Mouse (Mus musculus): ENCODE measurements at regions not wholly inside any gene's neighbourhood (a gene's known extent, or its start where the extent isn't known, plus 50 kb on each side); places are given as distances from the start of the nearest gene placed in this dataset.

DNA sequence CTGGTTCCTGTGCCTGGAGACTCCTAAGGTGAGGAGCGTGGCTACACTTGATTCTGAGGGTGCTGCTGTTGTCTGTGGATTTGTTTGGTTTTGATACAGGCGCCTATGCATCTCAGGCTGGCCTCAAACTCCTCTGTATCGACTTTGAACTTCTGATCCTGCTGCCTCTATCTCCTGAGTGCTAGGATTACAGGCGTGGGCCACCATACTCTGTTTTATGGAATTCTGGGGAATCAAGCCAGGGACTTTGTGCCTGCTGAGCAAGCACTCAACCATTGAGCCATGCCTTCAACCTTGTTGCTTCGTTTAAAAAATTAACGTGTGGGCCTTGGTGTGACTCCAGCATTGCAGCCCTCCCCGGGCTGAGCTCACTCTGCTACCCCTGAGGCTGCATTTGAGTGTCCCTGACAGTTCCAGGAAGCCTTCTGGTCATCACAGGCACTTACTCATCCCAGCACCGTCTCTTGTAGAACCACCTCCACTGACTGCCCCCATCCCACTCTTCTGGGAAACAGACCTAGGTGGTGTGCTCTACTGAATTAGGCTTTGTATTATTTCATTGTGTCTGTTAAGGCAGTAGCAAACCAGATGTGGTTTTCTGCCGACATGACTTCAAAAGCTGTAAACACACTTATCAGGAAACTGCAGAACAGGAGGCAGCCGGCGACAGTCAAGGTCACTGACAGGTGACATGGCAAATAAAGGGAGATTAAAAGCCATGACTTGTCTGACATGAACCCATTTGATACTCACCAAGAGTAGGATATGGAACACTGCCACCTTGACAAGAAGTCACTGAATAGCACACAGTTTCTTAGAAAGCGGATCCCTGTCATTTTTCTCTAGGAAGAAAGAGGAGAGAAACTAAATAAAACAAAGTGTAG lies 363.4 kb downstream of the Rps15a start:
- Histone ChIP-seq H3K4me3 (ENCODE audit: extremely low read depth, insufficient read depth, insufficient read length) (no peak overlapping the region), H3K4me1 (ENCODE audit: control insufficient read depth, insufficient read depth, insufficient read length) (no peaks in the 10 kb centered on the region), H3K27ac (ENCODE audit: insufficient read depth, low read length) (no peak overlapping the region), H3K36me3 (ENCODE audit: control insufficient read depth, insufficient read depth, low read length) (no peaks in the 10 kb centered on the region), H3K27me3 (ENCODE audit: control insufficient read depth, insufficient read depth, low read length) (no peaks in the 10 kb centered on the region)
- no peak for DNase-seq (ENCODE audit: low read depth in 1 of 2, low spot score in 2 of 2)
- WGBS, result 42% methylated on average over 12 of the region's 12 CpGs
- TF ChIP-seq CTCF (IDR thresholded peaks at IDR 0.05; ENCODE audit: extremely low read depth, insufficient read depth, insufficient read length, insufficient replicate concordance) (no peak), POLR2A (IDR thresholded peaks at IDR 0.05; ENCODE audit: low read depth, low read length) (no peak)

DNA sequence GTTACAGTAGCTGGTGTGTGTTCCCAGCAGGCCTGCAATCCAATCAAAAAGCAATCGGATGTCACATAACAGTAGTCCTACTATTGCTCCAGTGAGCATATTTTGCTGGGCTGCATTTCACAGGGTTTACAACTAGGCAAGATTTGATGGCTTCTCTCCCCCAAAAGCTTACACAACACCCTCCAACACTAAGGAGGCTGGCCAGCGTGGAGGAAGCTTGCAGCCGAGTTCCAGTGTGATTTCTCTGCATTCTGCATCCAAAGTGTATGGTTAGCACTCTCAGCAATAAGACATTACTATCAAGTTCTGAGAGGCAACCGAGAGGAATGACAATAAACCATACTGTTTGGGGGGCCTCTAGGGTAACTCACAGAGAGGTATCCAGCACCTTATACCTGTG lies 367.2 kb downstream of the Xylt1 start:
- Histone ChIP-seq H3K27ac (ENCODE audit: insufficient read depth, low read length) (no peak overlapping the region), H3K27me3 (ENCODE audit: control insufficient read depth, insufficient read depth, low read length) (no peaks in the 10 kb centered on the region), H3K4me1 (ENCODE audit: control insufficient read depth, insufficient read depth, insufficient read length) (no peaks in the 10 kb centered on the region), H3K4me3 (ENCODE audit: extremely low read depth, insufficient read depth, insufficient read length) (no peak overlapping the region), H3K36me3 (ENCODE audit: control insufficient read depth, insufficient read depth, low read length) (no peaks in the 10 kb centered on the region)
- whole genome bisulfite sequencing, result 82% methylated on average over 4 of the region's 4 CpGs
- DNase-seq (ENCODE audit: low read depth in 1 of 2, low spot score in 2 of 2), result no peak
- TF ChIP-seq CTCF (IDR thresholded peaks at IDR 0.05; ENCODE audit: extremely low read depth, insufficient read depth, insufficient read length, insufficient replicate concordance), result no peak
- TF ChIP-seq POLR2A (IDR thresholded peaks at IDR 0.05; ENCODE audit: low read depth, low read length), result no peak

DNA sequence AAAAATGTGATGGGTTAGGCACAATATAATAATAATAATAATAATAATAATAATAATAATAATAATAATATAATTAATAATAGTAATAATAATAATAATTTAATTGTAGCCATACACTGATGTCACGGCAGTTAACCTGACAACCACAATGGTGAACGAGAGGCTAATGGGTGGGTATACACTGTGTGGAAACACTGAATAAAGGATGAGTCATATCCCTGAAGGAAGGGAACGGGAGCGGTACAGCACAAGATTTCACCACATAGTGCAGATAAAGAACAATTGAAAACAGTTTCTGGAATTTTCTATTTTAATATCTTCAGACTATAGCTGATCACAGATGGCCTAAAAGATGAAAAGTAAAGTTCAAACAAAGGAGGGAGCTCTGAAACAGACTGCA lies 365.6 kb downstream of the Xylt1 start:
- WGBS, result 84% methylated on average over 4 of the region's 4 CpGs
- Histone ChIP-seq H3K27ac (ENCODE audit: insufficient read depth, low read length) (no peak overlapping the region), H3K4me3 (ENCODE audit: extremely low read depth, insufficient read depth, insufficient read length) (no peak overlapping the region), H3K4me1 (ENCODE audit: control insufficient read depth, insufficient read depth, insufficient read length) (no peaks in the 10 kb centered on the region), H3K27me3 (ENCODE audit: control insufficient read depth, insufficient read depth, low read length) (no peaks in the 10 kb centered on the region), H3K36me3 (ENCODE audit: control insufficient read depth, insufficient read depth, low read length) (no peaks in the 10 kb centered on the region)
- no peak for TF ChIP-seq POLR2A (IDR thresholded peaks at IDR 0.05; ENCODE audit: low read depth, low read length)
- no peak for TF ChIP-seq CTCF (IDR thresholded peaks at IDR 0.05; ENCODE audit: extremely low read depth, insufficient read depth, insufficient read length, insufficient replicate concordance)
- no peak for DNase-seq (ENCODE audit: low read depth in 1 of 2, low spot score in 2 of 2)

DNA sequence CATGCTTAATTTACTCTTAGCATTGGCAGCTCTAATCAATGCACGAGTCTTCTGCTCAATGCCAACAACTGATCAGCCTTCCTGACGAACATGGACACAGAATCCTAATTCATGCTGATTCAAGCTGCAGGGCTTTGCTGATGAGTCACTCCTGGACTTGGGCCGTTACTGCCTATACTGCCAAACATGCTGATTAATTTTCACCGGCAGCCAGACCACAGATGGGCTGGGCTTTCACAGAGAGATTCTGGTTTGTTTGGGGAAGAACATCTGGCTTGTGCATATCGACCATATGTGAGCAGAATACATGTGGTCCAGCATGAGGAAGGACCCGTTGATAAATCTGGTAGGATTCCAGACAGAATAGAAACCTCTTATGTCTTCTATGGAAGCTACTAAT lies 358.9 kb downstream of the Xylt1 start:
- Histone ChIP-seq H3K27ac (ENCODE audit: insufficient read depth, low read length) (no peak overlapping the region), H3K4me3 (ENCODE audit: extremely low read depth, insufficient read depth, insufficient read length) (no peak overlapping the region), H3K36me3 (ENCODE audit: control insufficient read depth, insufficient read depth, low read length) (no peaks in the 10 kb centered on the region), H3K27me3 (ENCODE audit: control insufficient read depth, insufficient read depth, low read length) (no peaks in the 10 kb centered on the region), H3K4me1 (ENCODE audit: control insufficient read depth, insufficient read depth, insufficient read length) (no peaks in the 10 kb centered on the region)
- 15% methylated on average over 6 of the region's 6 CpGs for WGBS
- no peak for DNase-seq (ENCODE audit: low read depth in 1 of 2, low spot score in 2 of 2)
- no peak for TF ChIP-seq POLR2A (IDR thresholded peaks at IDR 0.05; ENCODE audit: low read depth, low read length)
- TF ChIP-seq CTCF (IDR thresholded peaks at IDR 0.05; ENCODE audit: extremely low read depth, insufficient read depth, insufficient read length, insufficient replicate concordance), result no peak

DNA sequence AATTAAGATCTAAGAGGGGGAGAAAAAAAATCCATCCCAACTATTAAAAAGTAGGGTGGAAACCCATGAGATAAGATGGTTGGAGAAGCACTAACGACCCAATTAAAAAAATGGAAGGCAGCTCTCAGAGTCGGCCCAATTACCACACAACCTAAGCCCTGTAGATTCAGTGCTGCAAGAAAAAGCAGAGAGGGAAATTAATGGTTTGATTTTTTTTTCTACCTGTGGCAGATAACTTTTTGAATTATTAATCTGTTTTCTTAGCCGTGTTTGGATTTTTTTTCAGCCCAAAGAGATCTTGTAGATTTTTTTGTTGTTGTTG lies 354.9 kb downstream of the Xylt1 start:
- no peak overlapping the region for H3K4me3 ChIP-seq (ENCODE audit: extremely low read depth, insufficient read depth, insufficient read length)
- no peak overlapping the region for H3K27ac ChIP-seq (ENCODE audit: insufficient read depth, low read length)
- H3K36me3 ChIP-seq (ENCODE audit: control insufficient read depth, insufficient read depth, low read length), result no peaks in the 10 kb centered on the region
- TF ChIP-seq POLR2A (IDR thresholded peaks at IDR 0.05; ENCODE audit: low read depth, low read length), result no peak
- TF ChIP-seq CTCF (IDR thresholded peaks at IDR 0.05; ENCODE audit: extremely low read depth, insufficient read depth, insufficient read length, insufficient replicate concordance), result no peak
- H3K27me3 ChIP-seq (ENCODE audit: control insufficient read depth, insufficient read depth, low read length), result no peaks in the 10 kb centered on the region
- DNase-seq (ENCODE audit: low read depth in 1 of 2, low spot score in 2 of 2), result no peak
- H3K4me1 ChIP-seq (ENCODE audit: control insufficient read depth, insufficient read depth, insufficient read length), result no peaks in the 10 kb centered on the region
- WGBS, result 85% methylated on average over 3 of the region's 3 CpGs

DNA sequence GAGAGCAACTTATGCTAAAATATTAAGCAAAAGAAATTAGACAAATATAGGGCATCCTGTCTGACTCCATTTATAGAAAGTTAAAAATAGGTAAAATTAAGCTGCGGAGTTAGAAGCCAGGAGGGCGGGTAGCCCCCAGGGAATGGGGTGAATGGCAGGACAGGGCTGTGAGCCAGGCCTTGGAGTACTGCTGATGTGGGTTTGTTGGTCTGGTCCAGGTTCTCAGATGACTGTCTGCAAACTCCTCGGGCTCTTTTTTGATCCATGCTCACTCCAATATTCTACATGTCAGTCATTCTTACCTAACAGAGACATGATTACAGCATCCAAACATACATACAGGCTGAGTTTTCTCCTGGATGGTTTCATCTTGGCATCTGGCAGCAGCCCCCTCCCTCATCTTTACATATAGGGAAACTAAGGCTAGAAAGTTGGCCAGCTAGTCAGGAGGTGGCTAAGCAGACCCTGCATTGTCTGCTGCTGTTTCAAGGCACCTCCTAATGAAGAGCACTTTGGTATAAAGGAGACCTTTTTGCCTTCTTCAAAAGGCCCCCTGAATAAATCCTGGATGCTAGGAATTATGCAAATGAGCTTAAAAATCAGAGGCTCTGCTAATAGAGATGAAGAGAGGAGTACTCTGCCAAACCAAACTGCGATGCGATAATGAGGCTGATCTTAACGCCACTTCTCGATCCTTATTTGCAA lies 354.4 kb downstream of the Xylt1 start:
- WGBS, result 90% methylated on average over 7 of the region's 7 CpGs
- H3K36me3 ChIP-seq (ENCODE audit: control insufficient read depth, insufficient read depth, low read length), result no peaks in the 10 kb centered on the region
- H3K27ac ChIP-seq (ENCODE audit: insufficient read depth, low read length), result no peak overlapping the region
- no peak for DNase-seq (ENCODE audit: low read depth in 1 of 2, low spot score in 2 of 2)
- no peaks in the 10 kb centered on the region for H3K27me3 ChIP-seq (ENCODE audit: control insufficient read depth, insufficient read depth, low read length)
- H3K4me1 ChIP-seq (ENCODE audit: control insufficient read depth, insufficient read depth, insufficient read length), result no peaks in the 10 kb centered on the region
- H3K4me3 ChIP-seq (ENCODE audit: extremely low read depth, insufficient read depth, insufficient read length), result no peak overlapping the region
- TF ChIP-seq POLR2A (IDR thresholded peaks at IDR 0.05; ENCODE audit: low read depth, low read length) (no peak), CTCF (IDR thresholded peaks at IDR 0.05; ENCODE audit: extremely low read depth, insufficient read depth, insufficient read length, insufficient replicate concordance) (no peak)

DNA sequence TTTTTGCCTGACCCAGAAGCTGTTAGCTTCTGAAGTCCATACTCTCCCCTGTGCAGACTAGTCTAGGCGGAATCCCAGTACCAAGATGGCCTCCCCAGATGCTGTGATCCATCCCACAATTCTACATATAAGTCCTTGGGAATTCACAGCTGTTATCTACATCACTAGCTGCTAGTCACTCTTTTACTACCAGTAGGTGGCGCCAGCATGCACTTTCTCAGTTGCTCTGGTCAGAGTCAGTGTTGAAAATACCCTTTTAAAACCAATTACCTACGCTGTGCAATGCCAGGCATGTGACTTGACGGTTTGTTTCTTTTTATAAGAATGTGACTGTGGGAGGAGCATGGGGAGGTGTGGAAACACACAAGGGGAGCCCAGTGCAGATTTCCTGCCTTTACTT lies 348.3 kb downstream of the Xylt1 start:
- Histone ChIP-seq H3K4me1 (ENCODE audit: control insufficient read depth, insufficient read depth, insufficient read length) (no peaks in the 10 kb centered on the region), H3K27me3 (ENCODE audit: control insufficient read depth, insufficient read depth, low read length) (no peaks in the 10 kb centered on the region), H3K36me3 (ENCODE audit: control insufficient read depth, insufficient read depth, low read length) (no peaks in the 10 kb centered on the region), H3K4me3 (ENCODE audit: extremely low read depth, insufficient read depth, insufficient read length) (no peak overlapping the region), H3K27ac (ENCODE audit: insufficient read depth, low read length) (no peak overlapping the region)
- WGBS, result 86% methylated on average over 4 of the region's 4 CpGs
- DNase-seq (ENCODE audit: low read depth in 1 of 2, low spot score in 2 of 2), result no peak
- TF ChIP-seq POLR2A (IDR thresholded peaks at IDR 0.05; ENCODE audit: low read depth, low read length) (no peak), CTCF (IDR thresholded peaks at IDR 0.05; ENCODE audit: extremely low read depth, insufficient read depth, insufficient read length, insufficient replicate concordance) (no peak)

Measured in spleen, adult 2 months (tissue).